Mouse (Mus musculus) heart, adult 2 months (tissue): ENCODE measurements around the gene Psmb10. TPM values are rescaled to one million over a fixed set of nuclear protein-coding genes. Genes with fewer than 3 reads are reported as not detected.

Source experiments
- DNase-seq, 2 experiments: peaks; one replicate each; pipeline ENCODE4 v3.0.0; 2021
- H3K27ac ChIP-seq: fragments of 200-600 bp; 2 replicates; pipeline ENCODE4 v1.8.1; 2022
- H3K27me3 ChIP-seq: fragments of 200-500 bp; 2 replicates; pipeline ENCODE4 v1.6.1; 2012; ENCODE audit warnings: mild to moderate bottlenecking, low read length, inconsistent platforms, mixed read lengths; ENCODE audit not compliant: control insufficient read depth, insufficient read depth
- H3K36me3 ChIP-seq: fragments of 200-500 bp; 2 replicates; pipeline ENCODE4 v1.6.1; 2012; ENCODE audit warnings: low read length, inconsistent platforms; ENCODE audit not compliant: control insufficient read depth, insufficient read depth
- H3K4me1 ChIP-seq: fragments of 200-500 bp; 2 replicates; pipeline ENCODE4 v1.6.1; 2011; ENCODE audit warnings: low read length; ENCODE audit not compliant: control insufficient read depth, insufficient read depth
- H3K4me3 ChIP-seq: fragments of 200-600 bp; 2 replicates; pipeline ENCODE4 v1.8.1; 2022
- H3K79me2 ChIP-seq: fragments of 200-500 bp; replicated peaks from 2 replicates; pipeline ENCODE4 v1.6.1; 2012; ENCODE audit warnings: mild to moderate bottlenecking, inconsistent platforms, low read length, moderate library complexity, mixed read lengths; ENCODE audit not compliant: control insufficient read depth, insufficient read depth
- H3K9ac ChIP-seq: fragments of 200-500 bp; 2 replicates; pipeline ENCODE4 v1.6.1; 2012; ENCODE audit warnings: low read depth, mild to moderate bottlenecking, control low read depth, inconsistent platforms, low read length, mixed read lengths
- CTCF ChIP-seq: fragments of 200-600 bp; IDR thresholded peaks from 2 replicates; pipeline ENCODE4 v1.8.1; 2022; ENCODE audit warnings: antibody characterized with exemption, mild to moderate bottlenecking, moderate library complexity
- EP300 ChIP-seq: fragments of 200-500 bp; IDR thresholded peaks from 2 replicates; pipeline ENCODE4 v1.6.1; 2011; ENCODE audit warnings: low read depth, low read length, control low read depth; ENCODE audit not compliant: insufficient read depth
- POLR2A ChIP-seq: fragments of 200-500 bp; IDR thresholded peaks from 2 replicates; pipeline ENCODE4 v1.6.1; 2011; ENCODE audit warnings: mild to moderate bottlenecking, low read depth, low read length, control low read depth; ENCODE audit not compliant: insufficient read depth
- WGBS: fragments of 180-500 bp; shearing (Covaris S2); methylation state at CpG from one replicate; pipeline ENCODE4 v1.1.7; 2018; 5-methylcytosine and 5-hydroxymethylcytosine counted together
- intact Hi-C: fragments of 180-260 bp; cut with DNase I; formaldehyde crosslinking; loops from one replicate; pipeline ENCODE4 v1.15.1; 2025
- polyA plus RNA-seq: library from polyadenylated mRNA; depleted of rRNA; stranded (reverse); fragments of >200 nt; gene quantifications from 2 replicates; pipeline ENCODE4 v1.2.3, GENCODE M21; 2012
- total RNA-seq, 2 experiments: library from RNA; stranded (reverse); gene quantifications; 2 replicates each; pipeline ENCODE4 v1.2.3; 2021

The Psmb10 gene
- total and polyA plus RNA-seq, 3 experiments: 58.1 to 96.5 (median 68.1) TPM

GRCm38 (mm10) chr8:105935863-105936603, 2.2 kb downstream of the Psmb10 start:
- no peaks in the 10 kb centered on the region for H3K36me3 ChIP-seq
- H3K4me1 ChIP-seq: peaks cover 4% of the 10 kb centered on the region
- H3K4me3 ChIP-seq: peak overlapping the region; percentile 95
- TF ChIP-seq CTCF: no peak
- no peak for TF ChIP-seq POLR2A
- TF ChIP-seq EP300: no peak
- DNase-seq: no peak
- no peaks in the 10 kb centered on the region for H3K79me2 ChIP-seq
- no peaks in the 10 kb centered on the region for H3K27me3 ChIP-seq
- peak overlapping the region; percentile 92; the same call in 1 of the 2 replicates for H3K27ac ChIP-seq
- 41% methylated on average over 7 of the region's 7 CpGs for WGBS
- peak overlapping the region; percentile 34; the same call in 1 of the 2 replicates for H3K9ac ChIP-seq
- intact Hi-C loops: loop anchor here (2.0 kb wide), 1 partner anchor 35 kb away; the partner anchor contains the start of gene Pskh1

- WGBS: 61% methylated on average over 6 of the region's 6 CpGs
- TF ChIP-seq EP300: no peak
- TF ChIP-seq POLR2A: no peak
- no peak for TF ChIP-seq CTCF
- DNase-seq: no peak
- H3K27me3 ChIP-seq: no peaks in the 10 kb centered on the region
- H3K4me1 ChIP-seq: peaks cover 4% of the 10 kb centered on the region
- H3K36me3 ChIP-seq: no peaks in the 10 kb centered on the region
- H3K4me3 ChIP-seq: no peak overlapping the region
- no peak overlapping the region for H3K27ac ChIP-seq
- intact Hi-C loops: no loop called here
- no peaks in the 10 kb centered on the region for H3K79me2 ChIP-seq
- no peak overlapping the region for H3K9ac ChIP-seq
These were observed 3.1 kb downstream of the Psmb10 start for GRCm38 (mm10) chr8:105935105-105935504.

GRCm38 (mm10) chr8:105933762-105934161, 4.5 kb downstream of the Psmb10 start, which contains the start of gene Ctrl:
TSS of gene Ctrl (minus strand) at chr8:105933862.
- TF ChIP-seq EP300 (no peak), CTCF (no peak)
- no peaks in the 10 kb centered on the region for H3K79me2 ChIP-seq
- H3K36me3 ChIP-seq: no peaks in the 10 kb centered on the region
- no peak within 1 kb of the TSS for H3K9ac ChIP-seq
- H3K27me3 ChIP-seq: no peaks in the 10 kb centered on the region
- H3K4me1 ChIP-seq: peaks cover 4% of the 10 kb centered on the region
- H3K27ac ChIP-seq: no peak within 1 kb of the TSS
- intact Hi-C loops: loop anchor here (5.0 kb wide), 1 partner anchor 81 kb away; the partner anchor contains the start of gene Cenpt
- H3K4me3 ChIP-seq: no peak within 1 kb of the TSS
- no peak for DNase-seq
- 96% methylated on average over 2 of the region's 2 CpGs for WGBS

GRCm38 (mm10) chr8:105932525-105932924, 5.7 kb downstream of the Psmb10 start:
- intact Hi-C loops: loop anchor here (5.0 kb wide), 1 partner anchor 80 kb away; the partner anchor contains the start of gene Cenpt
- no peak overlapping the region for H3K27ac ChIP-seq
- WGBS: 91% methylated on average over 11 of the region's 11 CpGs

GRCm38 (mm10) chr8:105931271-105931670, 7.0 kb downstream of the Psmb10 start:
- 96% methylated on average over 3 of the region's 3 CpGs for WGBS
- TF ChIP-seq EP300 (no peak), CTCF (no peak), POLR2A (no peak)
- intact Hi-C loops: loop anchor here (5.0 kb wide), 1 partner anchor 79 kb away; the partner anchor contains the start of gene Cenpt

More at GRCm38 (mm10) chr8:105932525-105932924, 5.7 kb downstream of the Psmb10 start:
- H3K9ac ChIP-seq: no peak overlapping the region
- H3K27me3 ChIP-seq: no peaks in the 10 kb centered on the region
- DNase-seq: no peak
- H3K36me3 ChIP-seq: no peaks in the 10 kb centered on the region
- no peak for TF ChIP-seq EP300
- TF ChIP-seq POLR2A: no peak
- TF ChIP-seq CTCF: no peak
- H3K4me1 ChIP-seq: peaks cover 3% of the 10 kb centered on the region; the same call in 1 of the 2 replicates
- H3K4me3 ChIP-seq: no peak overlapping the region
- H3K79me2 ChIP-seq: no peaks in the 10 kb centered on the region

GRCm38 (mm10) chr8:105930602-105931001, 7.6 kb downstream of the Psmb10 start:
- Histone ChIP-seq H3K27ac (no peak overlapping the region), H3K79me2 (no peaks in the 10 kb centered on the region), H3K27me3 (no peaks in the 10 kb centered on the region), H3K4me3 (no peak overlapping the region), H3K36me3 (no peaks in the 10 kb centered on the region), H3K4me1 (no peaks in the 10 kb centered on the region), H3K9ac (no peak overlapping the region)
- DNase-seq: peak; percentile 79 to 92
- intact Hi-C loops: loop anchor here (1.0 to 5.0 kb wide), 3 partner anchors 78 to 216 kb away; partner anchors contain the start of gene Cenpt
- peak; percentile 99 for TF ChIP-seq CTCF
- TF ChIP-seq EP300: peak; percentile 92
- TF ChIP-seq POLR2A: no peak
- WGBS: 20% methylated on average over 8 of the region's 8 CpGs

More at GRCm38 (mm10) chr8:105931271-105931670, 7.0 kb downstream of the Psmb10 start:
- H3K4me3 ChIP-seq: no peak overlapping the region
- no peak overlapping the region for H3K27ac ChIP-seq
- no peak for DNase-seq
- no peaks in the 10 kb centered on the region for H3K79me2 ChIP-seq
- H3K27me3 ChIP-seq: no peaks in the 10 kb centered on the region
- H3K4me1 ChIP-seq: no peaks in the 10 kb centered on the region
- H3K36me3 ChIP-seq: no peaks in the 10 kb centered on the region
- no peak overlapping the region for H3K9ac ChIP-seq
